Comparison of ENCODE assay signal across 12 mouse cellular contexts in the genomic region with DNA sequence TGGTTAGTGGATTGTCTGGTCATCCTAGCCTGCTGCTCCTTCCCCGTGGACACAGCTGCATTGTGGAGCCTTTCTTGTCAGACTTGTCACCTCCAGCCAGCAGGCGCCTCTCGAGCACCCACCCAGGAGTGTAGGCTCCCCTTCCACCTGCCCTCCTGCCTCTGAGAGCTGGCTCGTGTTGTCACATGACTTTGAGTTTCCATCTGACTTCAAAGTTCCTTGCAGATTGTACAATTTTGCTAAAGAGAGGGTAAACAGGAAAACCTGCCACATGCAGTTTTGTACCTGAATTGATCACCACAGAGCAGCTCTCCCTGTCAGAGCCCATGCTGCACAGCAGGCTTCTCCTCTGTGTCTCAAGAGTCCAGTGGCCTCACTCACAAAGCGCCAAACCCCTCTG.
"Had no signal": no experiment of that assay in that cellular context is flagged by ENCODE, and none has a peak within 500 bp of the region (broad histone marks: within the 10 kb centered on the region; RNA-seq: fewer than 3 reads in every experiment).

No protein-coding gene starts in this region.

- ATAC-seq: intestine, embryonic 16.5 days; liver, postnatal 0 days; lung, postnatal 0 days; midbrain, embryonic 16.5 days had no signal

- DNase-seq: kidney, adult 2 months; kidney, postnatal 14 days; kidney, postnatal 4 days; left cerebral cortex, postnatal 4 days; liver, postnatal 0 days; lung, embryonic 14.5 days; right cerebral cortex, adult 18-20 months; right cerebral cortex, postnatal 14 days; right cerebral cortex, postnatal 4 days had no signal
